Mouse (Mus musculus) hindbrain, postnatal 0 days (tissue): ENCODE measurements around the gene Prkcg. TPM values are rescaled to one million over a fixed set of nuclear protein-coding genes. Genes with fewer than 3 reads are reported as not detected.
A peak's percentile ranks its signal among the peaks of the same experiment; 100 is the strongest.

ENCODE experiments used
- ATAC-seq: fragments of 200-750 bp; cut with Nextera tagmentation; 2 replicates; pipeline ENCODE4 v1.8.0; 2017; ENCODE audit warnings: mild to moderate bottlenecking, moderate TSS enrichment, moderate library complexity
- DNase-seq: peaks from one replicate; pipeline ENCODE4 v3.0.0-alpha.2; 2015; ENCODE audit warnings: low spot score
- H3K27ac ChIP-seq: fragments of 300-500 bp; sonication (generic); 2 replicates; pipeline ENCODE4 v1.5.1; 2014; ENCODE audit warnings: mild to moderate bottlenecking
- H3K27me3 ChIP-seq: fragments of 300-500 bp; sonication (generic); 2 replicates; pipeline ENCODE4 v1.6.1; 2014; ENCODE audit warnings: low read length, mixed read lengths; ENCODE audit not compliant: insufficient read depth
- H3K36me3 ChIP-seq: fragments of 300-500 bp; sonication (generic); 2 replicates; pipeline ENCODE4 v1.6.1; 2014; ENCODE audit warnings: low read length, mixed read lengths; ENCODE audit not compliant: insufficient read depth
- H3K4me1 ChIP-seq: fragments of 300-500 bp; sonication (generic); 2 replicates; pipeline ENCODE4 v1.6.1; 2014; ENCODE audit warnings: antibody characterized with exemption, low read length, mixed read lengths; ENCODE audit not compliant: insufficient read depth
- H3K4me2 ChIP-seq: fragments of 300-500 bp; sonication (generic); 2 replicates; pipeline ENCODE4 v1.6.1; 2014; ENCODE audit warnings: low read depth, mild to moderate bottlenecking, low read length, moderate library complexity, mixed read lengths
- H3K4me3 ChIP-seq: fragments of 300-500 bp; sonication (generic); 2 replicates; pipeline ENCODE4 v1.5.1; 2014; ENCODE audit warnings: low read length
- H3K9ac ChIP-seq: fragments of 300-500 bp; sonication (generic); replicated peaks from 2 replicates; pipeline ENCODE4 v1.6.1; 2014; ENCODE audit warnings: mild to moderate bottlenecking, low read length, moderate library complexity, mixed read lengths
- H3K9me3 ChIP-seq: fragments of 300-500 bp; sonication (generic); 2 replicates; pipeline ENCODE4 v1.6.1; 2016; ENCODE audit warnings: low read length, mixed read lengths
- CTCF ChIP-seq: IDR thresholded peaks from 2 replicates; pipeline ENCODE4 v1.5.1; 2016; ENCODE audit warnings: antibody characterized with exemption, control low read depth, low read depth
- WGBS: fragments of 180-500 bp; shearing (Covaris S2); extraction: QIAGEN DNeasy Blood & Tissue Kit; methylation state at CpG from one replicate; pipeline ENCODE4 v1.1.7; 2014; 5-methylcytosine and 5-hydroxymethylcytosine counted together
- polyA plus RNA-seq: library from polyadenylated mRNA; unstranded; fragments of >200 nt; fragmentation: Nextera tagmentation; extraction: Ambion mirVana; gene quantifications from 2 replicates; pipeline ENCODE4 v1.2.1, GENCODE M21; 2015
- total RNA-seq: library from RNA; depleted of rRNA; stranded (reverse); fragments of >200 nt; gene quantifications from 2 replicates; pipeline ENCODE4 v1.2.3, GENCODE M21; 2014; rRNA removed

The Prkcg gene
- total RNA-seq (6.7 and 8.0 TPM in 2 replicates), polyA plus RNA-seq (4.2 and 5.7 TPM in 2 replicates)

DNA sequence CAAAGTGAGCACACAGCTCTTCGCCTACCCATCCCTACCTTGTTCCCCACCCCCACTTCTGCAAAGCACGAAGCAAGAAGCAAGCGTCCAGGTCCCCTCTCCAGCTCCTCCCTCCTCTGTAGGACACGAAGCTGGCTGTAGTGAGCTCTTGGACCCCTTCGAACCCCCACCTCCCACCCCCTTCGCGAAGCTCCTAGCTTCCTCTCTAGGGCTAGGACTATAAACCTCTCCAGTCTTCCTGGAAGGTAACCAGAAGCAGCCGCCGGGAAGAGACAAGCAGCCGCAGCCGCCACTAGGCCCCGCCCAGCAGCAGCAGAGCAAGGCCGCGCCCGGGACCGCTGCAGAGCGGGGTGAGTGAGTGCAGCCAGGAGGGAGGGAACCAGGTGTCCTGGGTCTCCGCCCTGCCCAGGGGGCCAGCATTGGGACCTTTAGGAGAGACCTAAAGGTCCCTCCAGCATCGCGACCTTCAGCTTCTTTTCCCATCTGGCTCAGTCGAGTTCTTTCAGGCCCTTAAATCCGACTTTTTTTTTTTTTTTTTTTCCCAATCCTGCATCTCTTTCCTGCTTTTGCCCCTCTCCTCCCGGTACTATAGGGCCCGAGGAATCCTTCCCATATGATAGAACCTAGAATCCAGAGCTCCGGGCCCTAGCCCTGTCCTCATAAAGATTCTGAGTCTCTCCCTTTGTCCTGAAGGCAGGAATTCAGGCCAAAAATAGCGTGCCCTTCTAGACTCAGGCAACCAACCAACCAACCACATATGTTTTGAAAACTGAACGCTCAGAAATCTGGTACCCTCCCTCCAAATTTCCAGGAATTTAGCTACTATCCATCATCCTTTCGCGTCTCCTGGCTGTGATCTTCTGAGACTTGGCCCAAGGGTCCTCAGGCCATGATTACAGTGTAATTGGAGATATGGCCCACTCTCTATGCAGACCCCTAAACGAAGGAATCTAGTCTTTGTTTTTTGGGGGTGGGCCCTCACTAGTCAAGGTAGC lies at the start of gene Prkcg, which contains the start of gene Myadm:
Gene Prkcg, plus strand, starts transcription at position 204 of the 995 bp plus-strand sequence.
Gene Myadm, plus strand, starts transcription at position 105 of the 995 bp plus-strand sequence.
- H3K9ac ChIP-seq = peak within 1 kb of the TSS; percentile 87
- ATAC-seq = peak; percentile 44
- 2% methylated on average over 27 of the region's 30 CpGs for WGBS

DNA sequence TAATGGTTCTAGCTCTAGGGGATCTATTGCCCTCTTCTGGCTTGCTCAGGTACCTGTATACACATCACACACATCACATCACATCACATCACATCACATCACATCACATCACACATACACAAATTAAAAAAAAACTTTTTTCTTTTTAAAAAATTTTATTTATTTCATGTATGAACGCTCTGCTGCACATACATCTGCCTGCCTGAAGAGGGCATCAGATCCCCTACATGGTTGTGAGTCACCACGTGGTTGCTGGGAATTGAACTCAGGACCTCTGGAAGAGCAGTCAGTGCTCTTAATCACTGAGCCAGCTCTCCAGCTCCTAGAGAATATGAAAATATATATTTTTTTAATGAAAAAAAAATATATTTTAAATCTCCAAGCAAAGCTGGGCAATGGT lies 49.8 kb upstream of the Prkcg start:
- no peak overlapping the region for H3K4me2 ChIP-seq
- DNase-seq (no peak), ATAC-seq (no peak)
- no peaks in the 10 kb centered on the region for H3K27me3 ChIP-seq
- no peak overlapping the region for H3K27ac ChIP-seq
- H3K36me3 ChIP-seq = no peaks in the 10 kb centered on the region
- no peak overlapping the region for H3K9ac ChIP-seq
- no peak overlapping the region for H3K4me3 ChIP-seq
- 77% methylated on average over 2 of the region's 2 CpGs for WGBS
- no peaks in the 10 kb centered on the region for H3K4me1 ChIP-seq
- H3K9me3 ChIP-seq = no peaks in the 10 kb centered on the region
- TF ChIP-seq CTCF = no peak

More for the DNA sequence above, at the start of gene Prkcg, which contains the start of gene Myadm:
- TF ChIP-seq CTCF = no peak
- peak within 1 kb of the TSS; percentile 71 for H3K4me2 ChIP-seq
- peak within 1 kb of the TSS; percentile 82 for H3K27ac ChIP-seq
- peaks cover 7% of the 10 kb centered on the region; the same call in 1 of the 2 replicates for H3K36me3 ChIP-seq
- peak; percentile 71 for DNase-seq
- peak within 1 kb of the TSS; percentile 61 for H3K4me3 ChIP-seq
- no peaks in the 10 kb centered on the region for H3K27me3 ChIP-seq
- H3K4me1 ChIP-seq = 0 out of 2 replicates have a peak, but pooled peaks cover 6% of the 10 kb centered on the region
- no peaks in the 10 kb centered on the region for H3K9me3 ChIP-seq

DNA sequence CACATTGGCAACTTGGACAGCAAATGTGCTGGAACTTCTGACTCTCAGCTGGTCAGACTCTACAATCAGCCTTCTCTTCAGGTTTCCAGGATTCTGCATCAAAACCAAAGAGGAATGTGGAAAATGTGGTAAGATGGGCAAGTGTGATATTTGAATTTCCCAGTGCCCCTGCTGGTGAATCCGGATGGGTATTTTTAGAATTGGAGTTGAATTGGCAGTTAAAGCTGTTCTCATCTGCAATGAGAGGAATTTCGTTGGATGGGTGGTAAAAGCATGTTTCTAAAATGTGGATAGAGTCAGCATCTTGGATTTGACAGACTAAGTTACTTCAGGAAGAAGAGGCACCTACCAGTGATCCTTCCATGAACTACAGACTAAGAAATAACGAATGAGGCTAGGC lies 28.3 kb upstream of the Prkcg start:
- Histone ChIP-seq H3K9ac (no peak overlapping the region), H3K4me2 (no peak overlapping the region), H3K9me3 (no peaks in the 10 kb centered on the region), H3K4me1 (no peaks in the 10 kb centered on the region), H3K27me3 (no peaks in the 10 kb centered on the region), H3K27ac (no peak overlapping the region), H3K4me3 (no peak overlapping the region), H3K36me3 (no peaks in the 10 kb centered on the region)
- WGBS = 63% methylated on average over 3 of the region's 3 CpGs
- no peak for TF ChIP-seq CTCF
- ATAC-seq = no peak
- DNase-seq = no peak

DNA sequence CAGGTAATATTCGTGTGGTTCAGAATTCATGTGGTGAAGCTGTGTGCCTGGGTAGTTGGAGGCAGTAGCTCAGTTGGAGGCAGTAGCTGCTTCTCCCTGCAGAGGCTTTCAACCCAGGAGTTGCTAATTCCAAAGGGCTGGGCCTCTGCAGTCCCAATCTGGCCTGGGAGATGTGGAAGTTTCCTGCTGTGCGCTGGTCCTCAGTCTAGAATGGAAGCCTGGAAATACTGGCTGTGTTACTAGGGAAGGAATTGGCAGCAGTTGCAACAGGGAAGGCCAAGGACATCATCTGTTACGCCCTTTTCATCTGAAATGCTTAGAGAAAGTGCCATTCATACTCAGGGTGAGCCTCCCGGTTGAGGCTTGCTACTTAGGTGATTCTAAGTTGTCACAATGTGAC lies 27.5 kb upstream of the Prkcg start:
- DNase-seq (no peak), ATAC-seq (no peak)
- H3K9ac ChIP-seq = no peak overlapping the region
- no peak for TF ChIP-seq CTCF
- H3K4me1 ChIP-seq = no peaks in the 10 kb centered on the region
- no peaks in the 10 kb centered on the region for H3K27me3 ChIP-seq
- H3K4me3 ChIP-seq = no peak overlapping the region
- H3K36me3 ChIP-seq = no peaks in the 10 kb centered on the region
- H3K27ac ChIP-seq = no peak overlapping the region
- 41% methylated on average over 4 of the region's 4 CpGs for WGBS
- H3K4me2 ChIP-seq = no peak overlapping the region
- no peaks in the 10 kb centered on the region for H3K9me3 ChIP-seq

DNA sequence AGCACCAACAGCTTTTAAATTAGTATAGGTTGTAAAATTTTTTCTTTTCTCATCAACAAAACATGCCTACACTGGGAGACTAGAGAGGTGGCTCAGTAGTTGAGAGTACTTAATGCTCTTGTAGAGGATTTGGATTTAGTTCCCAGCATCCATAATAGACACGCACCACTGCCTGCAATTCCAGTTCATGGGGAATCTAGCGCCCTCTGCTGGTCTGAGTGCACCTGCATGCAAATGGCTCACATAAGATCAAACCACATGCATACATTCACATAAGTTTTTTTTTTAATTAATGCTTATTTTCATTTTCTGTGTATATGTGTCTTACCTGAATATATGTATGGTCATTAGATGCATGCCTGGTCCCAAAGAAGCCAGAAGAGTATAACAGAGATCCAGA lies 26.2 kb upstream of the Prkcg start:
- H3K4me2 ChIP-seq = no peak overlapping the region
- H3K4me3 ChIP-seq = no peak overlapping the region
- no peak overlapping the region for H3K27ac ChIP-seq
- H3K36me3 ChIP-seq = no peaks in the 10 kb centered on the region
- no peaks in the 10 kb centered on the region for H3K4me1 ChIP-seq
- H3K9me3 ChIP-seq = no peaks in the 10 kb centered on the region
- 40% methylated on average over 2 of the region's 2 CpGs for WGBS
- DNase-seq (peak; percentile 58), ATAC-seq (no peak)
- no peak overlapping the region for H3K9ac ChIP-seq
- TF ChIP-seq CTCF = peak; percentile 61
- H3K27me3 ChIP-seq = no peaks in the 10 kb centered on the region

DNA sequence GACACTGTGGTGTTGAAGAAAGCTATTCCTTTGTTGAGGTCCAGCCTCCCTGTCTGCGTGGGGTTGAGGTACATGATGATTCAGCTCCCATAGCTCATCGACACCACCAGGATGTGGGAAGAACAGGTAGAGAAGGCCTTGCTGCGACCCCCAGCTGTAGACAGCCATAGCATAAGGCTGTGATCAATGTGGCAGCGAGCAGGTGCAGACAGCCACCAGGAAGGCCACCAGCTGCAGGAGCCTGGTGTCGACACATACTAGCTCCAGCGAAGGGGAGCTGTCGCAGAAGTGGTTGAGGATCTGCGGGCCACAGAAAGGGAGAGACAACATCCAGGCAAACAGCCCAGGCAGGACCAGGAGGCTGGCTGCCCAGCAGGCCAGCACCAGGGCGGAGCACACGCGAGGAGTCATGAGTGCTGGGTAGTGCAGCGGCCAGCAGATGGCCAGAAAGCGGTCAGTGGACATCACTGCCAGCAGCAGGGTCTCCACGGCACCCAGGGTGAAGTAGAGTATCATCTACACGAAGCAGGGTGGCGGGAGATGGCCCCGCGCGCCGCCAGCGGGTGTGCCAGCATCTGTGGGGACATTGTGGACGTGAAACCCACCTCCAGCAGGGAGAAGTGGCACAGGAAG lies 24.5 kb upstream of the Prkcg start:
- H3K4me3 ChIP-seq = no peak overlapping the region
- H3K9me3 ChIP-seq = no peaks in the 10 kb centered on the region
- 41% methylated on average over 22 of the region's 22 CpGs for WGBS
- peak; percentile 35; the same call in 1 of the 2 replicates for ATAC-seq
- TF ChIP-seq CTCF = no peak; the same call in 1 of the 2 replicates
- no peaks in the 10 kb centered on the region for H3K27me3 ChIP-seq
- H3K9ac ChIP-seq = no peak overlapping the region
- H3K36me3 ChIP-seq = no peaks in the 10 kb centered on the region
- no peaks in the 10 kb centered on the region for H3K4me1 ChIP-seq
- no peak overlapping the region for H3K27ac ChIP-seq
- H3K4me2 ChIP-seq = peak overlapping the region; percentile 33; the same call in 1 of the 2 replicates
- peak; percentile 10 for DNase-seq
